Mouse (Mus musculus) R1 (cell line): ENCODE measurements around the gene Tet1.
"Not testable (repeated sequence)": the region's sequence is repeated elsewhere in the genome, so short reads cannot be mapped to it uniquely, and the experiment has no call there.

ENCODE experiments used
- DNase-seq: peaks from one replicate; pipeline ENCODE4 v3.0.0-alpha.2; 2018; ENCODE audit warnings: low read depth, low spot score

Gene Tet1

GRCm38 (mm10) chr10:62851025-62851424, 57.8 kb downstream of the Tet1 start:
- no peak for DNase-seq

- peak; percentile 74 for DNase-seq
Measured at GRCm38 (mm10) chr10:62848783-62849182, 60.0 kb downstream of the Tet1 start.

- peak; percentile 73 for DNase-seq
Measured at GRCm38 (mm10) chr10:62847069-62847626, 61.6 kb downstream of the Tet1 start.

- DNase-seq, result no peak
Measured at GRCm38 (mm10) chr10:62843787-62844491, 64.9 kb downstream of the Tet1 start.

GRCm38 (mm10) chr10:62841901-62842447, 66.8 kb downstream of the Tet1 start:
- DNase-seq, result peak; percentile 68

GRCm38 (mm10) chr10:62840687-62841086, 68.1 kb downstream of the Tet1 start:
- DNase-seq, result no peak

- no peak for DNase-seq
Measured at GRCm38 (mm10) chr10:62837987-62838386, 70.8 kb downstream of the Tet1 start.

GRCm38 (mm10) chr10:62832783-62833182, 76.0 kb downstream of the Tet1 start:
- peak; percentile 51 for DNase-seq

- no peak for DNase-seq
Measured at GRCm38 (mm10) chr10:62831546-62831945, 77.2 kb downstream of the Tet1 start.

- DNase-seq, result no peak
Measured at GRCm38 (mm10) chr10:62824474-62824873, 84.3 kb downstream of the Tet1 start.

- no peak for DNase-seq
Measured at GRCm38 (mm10) chr10:62823431-62823830, 85.4 kb downstream of the Tet1 start.

GRCm38 (mm10) chr10:62810010-62810409, 98.8 kb downstream of the Tet1 start:
- no peak for DNase-seq

GRCm38 (mm10) chr10:62808766-62809165, 100.0 kb downstream of the Tet1 start:
- DNase-seq, result no peak

- no peak for DNase-seq
Measured at GRCm38 (mm10) chr10:62808316-62808715, 100.5 kb downstream of the Tet1 start.

GRCm38 (mm10) chr10:62804106-62804505, 104.7 kb downstream of the Tet1 start:
- peak; percentile 81 for DNase-seq

GRCm38 (mm10) chr10:62803296-62803695, 105.5 kb downstream of the Tet1 start:
- DNase-seq, result no peak

GRCm38 (mm10) chr10:62794221-62794620, 114.6 kb downstream of the Tet1 start:
- DNase-seq, result peak; percentile 72

GRCm38 (mm10) chr10:62793091-62793453, 115.7 kb downstream of the Tet1 start:
- peak; percentile 54 for DNase-seq

GRCm38 (mm10) chr10:62792177-62793090, 116.4 kb downstream of the Tet1 start, which contains the start of gene Ccar1:
Ccar1 (minus strand) TSS chr10:62792286.
- peak; percentile 98 for DNase-seq

GRCm38 (mm10) chr10:62791251-62792176, 117.3 kb downstream of the Tet1 start:
- peak; percentile 54 for DNase-seq

GRCm38 (mm10) chr10:62781776-62782175, 127.0 kb downstream of the Tet1 start:
- not testable (repeated sequence) for DNase-seq
